Mouse (Mus musculus) embryonic facial prominence, embryonic 13.5 days (tissue): ENCODE data around the gene Olfr332. TPM values are rescaled to one million over a fixed set of nuclear protein-coding genes. Genes with fewer than 3 reads are reported as not detected.
"Not testable (repeated sequence)": the region's sequence is repeated elsewhere in the genome, so short reads cannot be mapped to it uniquely, and the experiment has no call there.

Source experiments
- ATAC-seq: fragments of 200-750 bp; cut with Nextera tagmentation; 2 replicates; pipeline ENCODE4 v1.8.0; 2017; ENCODE audit warnings: low read depth; ENCODE audit not compliant: insufficient number of reproducible peaks, insufficient read depth, low FRiP score, low TSS enrichment
- H3K27ac ChIP-seq: fragments of 300-500 bp; sonication (generic); 2 replicates; pipeline ENCODE4 v1.5.1; 2015; ENCODE audit warnings: moderate library complexity, mild to moderate bottlenecking, inconsistent platforms
- H3K27me3 ChIP-seq: fragments of 300-500 bp; sonication (generic); 2 replicates; pipeline ENCODE4 v1.6.1; 2015; ENCODE audit warnings: mild to moderate bottlenecking, inconsistent platforms
- H3K36me3 ChIP-seq: fragments of 300-500 bp; sonication (generic); 2 replicates; pipeline ENCODE4 v1.6.1; 2015; ENCODE audit warnings: mild to moderate bottlenecking, inconsistent platforms
- H3K4me1 ChIP-seq: fragments of 300-500 bp; sonication (generic); 2 replicates; pipeline ENCODE4 v1.6.1; 2015; ENCODE audit warnings: inconsistent platforms
- H3K4me2 ChIP-seq: fragments of 300-500 bp; sonication (generic); 2 replicates; pipeline ENCODE4 v1.6.1; 2015; ENCODE audit warnings: moderate library complexity, mild to moderate bottlenecking, inconsistent platforms
- H3K4me3 ChIP-seq: fragments of 300-500 bp; sonication (generic); 2 replicates; pipeline ENCODE4 v1.5.1; 2015; ENCODE audit warnings: mild to moderate bottlenecking, inconsistent platforms
- H3K9ac ChIP-seq: fragments of 300-500 bp; sonication (generic); 2 replicates; pipeline ENCODE4 v1.6.1; 2015; ENCODE audit warnings: mild to moderate bottlenecking, inconsistent platforms
- H3K9me3 ChIP-seq: fragments of 300-500 bp; sonication (generic); 2 replicates; pipeline ENCODE4 v1.6.1; 2016; ENCODE audit warnings: inconsistent platforms
- WGBS: fragments of 180-500 bp; shearing (Covaris S2); methylation state at CpG from one replicate; pipeline ENCODE4 v1.1.7; 2015; ENCODE audit warnings: mixed read lengths; 5-methylcytosine and 5-hydroxymethylcytosine counted together
- polyA plus RNA-seq: library from polyadenylated mRNA; unstranded; fragments of >200 nt; fragmentation: Nextera tagmentation; extraction: Ambion mirVana; gene quantifications from 2 replicates; pipeline ENCODE4 v1.2.1, GENCODE M21; 2015

Olfr332 gene
- polyA plus RNA-seq = not detected in 2 replicates

- Histone ChIP-seq H3K27ac (no peak within 1 kb of the TSS), H3K4me1 (no peaks in the 10 kb centered on the region), H3K4me2 (no peak within 1 kb of the TSS), H3K9ac (no peak within 1 kb of the TSS), H3K9me3 (no peaks in the 10 kb centered on the region), H3K27me3 (no peaks in the 10 kb centered on the region), H3K4me3 (no peak within 1 kb of the TSS), H3K36me3 (no peaks in the 10 kb centered on the region)
- ATAC-seq = no peak
- WGBS = 93% methylated on average over 2 of the region's 2 CpGs
Measured at GRCm38 (mm10) chr11:58492455-58492854, at the start of gene Olfr332. Gene Olfr332, minus strand, starts transcription at chr11:58492555.

GRCm38 (mm10) chr11:58534736-58535135 is 42.4 kb upstream of the Olfr332 start, which contains the start of gene Olfr330:
Gene Olfr330, minus strand, starts transcription at chr11:58534836.
- H3K4me1 ChIP-seq, H3K4me2 ChIP-seq, H3K27ac ChIP-seq, H3K27me3 ChIP-seq, H3K9me3 ChIP-seq, H3K4me3 ChIP-seq, H3K36me3 ChIP-seq, H3K9ac ChIP-seq, ATAC-seq: not testable (repeated sequence)

- not testable (repeated sequence) for H3K27ac ChIP-seq, H3K27me3 ChIP-seq, H3K4me2 ChIP-seq, H3K4me3 ChIP-seq, H3K9ac ChIP-seq, H3K36me3 ChIP-seq, ATAC-seq, H3K9me3 ChIP-seq, H3K4me1 ChIP-seq
- 92% methylated on average over 8 of the region's 9 CpGs for WGBS
Measured at GRCm38 (mm10) chr11:58519756-58520155, 27.4 kb upstream of the Olfr332 start.

- ATAC-seq, H3K36me3 ChIP-seq, H3K9ac ChIP-seq, H3K4me1 ChIP-seq, H3K27me3 ChIP-seq, H3K27ac ChIP-seq, H3K4me3 ChIP-seq, H3K9me3 ChIP-seq, H3K4me2 ChIP-seq: not testable (repeated sequence)
- 94% methylated on average over 18 of the region's 18 CpGs for WGBS
Measured at GRCm38 (mm10) chr11:58518916-58519315, 26.6 kb upstream of the Olfr332 start.

GRCm38 (mm10) chr11:58509058-58509457 is 16.7 kb upstream of the Olfr332 start:
- WGBS = 87% methylated on average over 19 of the region's 19 CpGs
- not testable (repeated sequence) for H3K36me3 ChIP-seq, H3K4me1 ChIP-seq, ATAC-seq, H3K9ac ChIP-seq, H3K4me2 ChIP-seq, H3K9me3 ChIP-seq, H3K27ac ChIP-seq, H3K4me3 ChIP-seq, H3K27me3 ChIP-seq

GRCm38 (mm10) chr11:58502472-58502871 is 10.1 kb upstream of the Olfr332 start, which contains the start of gene Olfr331:
Gene Olfr331, minus strand, starts transcription at chr11:58502572.
- not testable (repeated sequence) for H3K9me3 ChIP-seq, H3K9ac ChIP-seq, H3K4me2 ChIP-seq, H3K4me1 ChIP-seq, ATAC-seq, H3K4me3 ChIP-seq, H3K27me3 ChIP-seq, H3K27ac ChIP-seq, H3K36me3 ChIP-seq

- WGBS = 50% methylated on average over 3 of the region's 3 CpGs
- Histone ChIP-seq H3K27me3 (no peaks in the 10 kb centered on the region), H3K4me1 (no peaks in the 10 kb centered on the region), H3K4me3 (no peak overlapping the region), H3K4me2 (no peak overlapping the region), H3K9ac (no peak overlapping the region), H3K27ac (no peak overlapping the region), H3K9me3 (no peaks in the 10 kb centered on the region), H3K36me3 (no peaks in the 10 kb centered on the region)
- ATAC-seq = no peak
Measured at GRCm38 (mm10) chr11:58499290-58499689, 6.9 kb upstream of the Olfr332 start.

- no peak overlapping the region for H3K4me2 ChIP-seq
- 82% methylated on average over 9 of the region's 9 CpGs for WGBS
- H3K27ac ChIP-seq = no peak overlapping the region
- H3K27me3 ChIP-seq = no peaks in the 10 kb centered on the region
- H3K9me3 ChIP-seq = no peaks in the 10 kb centered on the region
- H3K4me3 ChIP-seq = no peak overlapping the region
- H3K36me3 ChIP-seq = no peaks in the 10 kb centered on the region
- ATAC-seq = no peak
- no peak overlapping the region for H3K9ac ChIP-seq
- no peaks in the 10 kb centered on the region for H3K4me1 ChIP-seq
Measured at GRCm38 (mm10) chr11:58498761-58499160, 6.4 kb upstream of the Olfr332 start.

GRCm38 (mm10) chr11:58462170-58462569 is 30.2 kb downstream of the Olfr332 start, which contains the start of gene Olfr30:
Gene Olfr30, minus strand, starts transcription at chr11:58462270.
- Histone ChIP-seq H3K4me1 (no peaks in the 10 kb centered on the region), H3K27me3 (no peaks in the 10 kb centered on the region), H3K9me3 (no peaks in the 10 kb centered on the region), H3K4me3 (no peak within 1 kb of the TSS), H3K9ac (no peak within 1 kb of the TSS), H3K27ac (no peak within 1 kb of the TSS), H3K4me2 (no peak within 1 kb of the TSS), H3K36me3 (no peaks in the 10 kb centered on the region)
- no peak for ATAC-seq

- Histone ChIP-seq H3K4me1 (peaks cover 6% of the 10 kb centered on the region; the same call in 1 of the 2 replicates), H3K27me3 (no peaks in the 10 kb centered on the region), H3K9ac (no peak overlapping the region), H3K36me3 (no peaks in the 10 kb centered on the region), H3K4me2 (no peak overlapping the region), H3K4me3 (no peak overlapping the region), H3K27ac (no peak overlapping the region), H3K9me3 (peaks cover 5% of the 10 kb centered on the region; the same call in 1 of the 2 replicates)
- 12% methylated on average over 4 of the region's 4 CpGs for WGBS
- ATAC-seq = no peak
Measured at GRCm38 (mm10) chr11:58453592-58453991, 38.8 kb downstream of the Olfr332 start.

GRCm38 (mm10) chr11:58452759-58453158 is 39.6 kb downstream of the Olfr332 start, which contains the start of gene Lypd9:
Gene Lypd9, minus strand, starts transcription at chr11:58452923.
- Histone ChIP-seq H3K9ac (no peak within 1 kb of the TSS), H3K4me3 (no peak within 1 kb of the TSS), H3K9me3 (peaks cover 5% of the 10 kb centered on the region; the same call in 1 of the 2 replicates), H3K27me3 (no peaks in the 10 kb centered on the region), H3K4me2 (no peak within 1 kb of the TSS), H3K36me3 (no peaks in the 10 kb centered on the region), H3K27ac (no peak within 1 kb of the TSS), H3K4me1 (peaks cover 6% of the 10 kb centered on the region; the same call in 1 of the 2 replicates)
- 94% methylated on average over 9 of the region's 9 CpGs for WGBS
- no peak for ATAC-seq
